Mouse (Mus musculus) neutrophil, adult 5-6 weeks (primary cell): ENCODE measurements at regions not wholly inside any gene's neighbourhood (a gene's known extent, or its start where the extent isn't known, plus 50 kb on each side); places are given as distances from the start of the nearest gene placed in this dataset.

Experiments
- ATAC-seq: fragments of 151-379, 151-347 bp; 2 replicates; pipeline ENCODE4 v1.8.0; 2017; ENCODE audit warnings: mild to moderate bottlenecking, moderate TSS enrichment; ENCODE audit not compliant: insufficient number of reproducible peaks, poor library complexity, low FRiP score, severe bottlenecking; ENCODE audit errors: extremely low read depth

DNA sequence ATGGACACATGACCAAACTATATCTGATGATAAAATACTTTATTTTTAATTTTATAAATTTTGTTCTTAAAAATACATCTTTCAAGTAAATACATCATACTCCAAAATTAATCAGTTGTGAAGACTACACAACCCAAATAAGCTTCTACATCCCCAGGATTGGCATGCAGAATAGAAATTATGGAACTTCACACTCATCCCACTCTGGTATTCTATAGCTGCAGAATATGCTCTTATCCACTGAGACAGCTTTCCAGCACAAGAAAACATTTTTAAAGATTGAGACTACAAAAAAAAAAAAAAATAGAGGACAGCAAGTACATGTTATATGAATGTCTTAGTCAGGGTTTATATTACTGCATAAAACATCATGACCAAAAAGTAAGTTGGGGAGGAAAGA lies 94.4 kb downstream of the Gm11232 start:
- no peak for ATAC-seq

DNA sequence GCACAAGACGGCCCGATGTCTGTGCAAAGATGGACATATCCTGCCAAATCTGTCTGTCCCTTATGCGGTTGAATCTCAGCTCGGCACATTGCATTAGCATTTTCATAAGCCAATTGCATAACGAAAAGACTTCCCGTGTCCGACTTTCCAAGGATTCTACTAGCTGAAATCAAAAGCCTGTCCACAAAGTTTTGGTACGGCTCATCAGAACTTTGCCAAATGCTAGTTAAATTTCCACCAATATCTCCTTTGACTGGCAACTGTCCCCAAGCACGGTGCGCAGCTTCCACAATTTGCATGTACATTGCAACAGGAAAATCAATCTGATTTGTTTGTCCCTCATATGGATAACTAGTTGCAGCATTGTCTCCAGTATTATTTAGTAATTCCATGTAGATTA lies 117.2 kb downstream of the Gm11232 start:
- no peak for ATAC-seq

DNA sequence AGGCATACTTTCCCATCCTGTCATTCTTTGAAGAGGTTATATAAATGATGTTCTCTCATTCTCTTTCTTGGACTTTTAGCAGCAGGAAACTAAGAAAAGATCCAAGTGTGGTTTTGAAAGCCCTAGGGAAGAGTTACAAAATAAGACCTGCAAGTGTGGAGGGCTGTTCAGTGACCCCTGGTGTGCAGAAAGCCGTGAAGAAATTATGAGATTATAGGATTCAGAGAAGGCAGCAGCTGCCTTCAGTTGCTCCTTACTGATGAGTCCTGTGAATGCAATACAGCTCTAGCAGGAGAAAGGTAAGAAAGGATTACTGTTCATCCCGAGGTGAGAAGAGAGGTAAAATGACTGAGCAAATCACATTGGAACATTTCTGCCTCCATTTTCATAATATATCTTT lies 130.7 kb downstream of the Gm11232 start:
- no peak for ATAC-seq

DNA sequence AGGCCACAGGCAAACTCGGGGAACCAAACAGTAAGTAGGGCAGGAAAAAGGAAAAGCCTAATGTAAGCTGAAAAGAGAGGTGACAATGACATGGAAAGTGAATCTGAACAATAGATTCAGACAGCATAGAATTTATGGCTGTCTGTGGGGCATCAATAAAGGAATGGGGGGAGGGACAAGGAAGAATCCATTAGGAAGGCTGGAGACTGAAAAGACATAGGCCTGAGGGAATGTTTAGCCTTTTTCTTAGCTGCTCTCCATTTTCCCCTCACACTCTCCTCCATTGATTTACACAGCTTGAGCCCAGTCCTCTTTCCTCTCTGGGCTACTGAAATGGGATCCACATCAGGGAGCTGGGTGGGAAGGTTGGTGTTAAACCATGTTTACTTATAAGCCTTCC lies 131.1 kb downstream of the Gm11232 start:
- ATAC-seq, result no peak

DNA sequence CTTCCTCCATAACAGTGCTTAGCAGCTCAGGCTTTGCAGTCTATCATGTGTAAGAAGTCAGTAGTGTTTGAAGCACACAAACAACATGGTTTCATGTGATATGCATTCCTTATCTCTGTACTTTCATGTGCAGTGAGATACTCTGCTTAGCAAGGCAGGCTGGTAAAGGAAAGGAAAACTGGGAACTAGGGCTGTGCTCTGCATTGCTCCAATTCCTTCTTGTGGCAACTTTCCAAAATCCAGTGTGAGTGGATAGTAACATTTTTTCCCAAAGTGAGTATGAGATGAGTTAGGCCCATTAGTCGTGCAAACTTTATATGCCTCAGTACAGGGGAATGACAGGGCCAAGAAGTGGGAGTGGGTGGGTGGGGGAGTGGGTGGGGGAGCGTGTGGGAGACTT lies 133.0 kb downstream of the Gm11232 start:
- ATAC-seq, result no peak

DNA sequence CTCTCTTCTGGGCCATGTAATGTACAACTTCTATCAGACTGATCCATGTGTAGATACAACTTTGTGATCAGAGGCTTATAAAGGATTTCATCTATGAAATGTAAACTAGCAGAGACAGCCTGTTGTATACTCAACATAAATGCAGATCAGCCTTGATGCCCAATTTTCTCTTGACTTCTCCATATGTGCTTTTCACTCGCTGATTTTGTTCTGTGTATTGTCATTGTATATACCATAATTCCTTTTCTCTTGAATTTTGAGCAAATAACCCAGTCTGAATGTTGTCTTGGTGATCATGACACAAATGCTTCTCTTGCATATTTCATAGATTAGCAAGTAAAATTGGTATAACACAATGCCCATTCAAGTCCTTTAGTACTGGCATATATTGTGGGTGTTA lies 144.0 kb downstream of the Gm11232 start:
- ATAC-seq, result no peak

DNA sequence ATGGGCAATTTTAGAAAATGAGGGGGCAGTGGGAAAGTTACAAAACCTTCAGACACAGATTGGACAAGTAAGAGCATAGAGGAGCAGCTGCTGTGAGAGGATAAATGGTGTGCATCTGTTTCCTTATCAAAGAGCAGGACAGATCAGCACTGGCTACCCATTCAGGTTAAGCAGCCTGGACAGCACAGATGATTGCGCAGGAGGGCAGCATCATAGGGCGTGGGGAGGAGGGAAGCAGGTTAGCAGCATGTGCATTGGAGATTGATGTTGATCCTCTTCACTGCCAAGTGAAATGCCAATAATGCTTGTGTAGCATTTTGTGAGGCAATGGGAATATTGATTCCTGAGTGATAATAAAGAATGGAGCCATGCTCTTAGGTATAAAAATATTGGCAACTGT lies 171.9 kb downstream of the Gm11232 start:
- ATAC-seq, result no peak

DNA sequence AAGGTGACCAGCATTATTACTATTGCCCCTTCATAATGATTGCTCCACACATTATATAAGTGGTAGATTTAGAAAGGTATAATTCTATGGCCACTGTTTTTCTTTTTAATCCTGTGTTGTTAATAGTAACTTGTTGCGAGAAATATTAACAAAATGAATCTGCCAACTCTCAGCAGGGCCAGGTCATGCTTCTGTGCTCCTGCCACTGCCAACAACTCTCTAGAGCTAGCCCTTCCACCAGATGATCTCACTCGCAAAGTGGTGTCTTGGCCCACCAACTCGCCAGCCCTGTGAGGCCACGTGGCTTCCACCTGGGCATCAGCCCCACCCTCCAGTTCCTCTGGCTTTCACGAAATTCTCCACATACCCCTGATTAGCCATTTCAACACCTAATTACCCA lies 197.1 kb downstream of the Gm11232 start:
- no peak for ATAC-seq

DNA sequence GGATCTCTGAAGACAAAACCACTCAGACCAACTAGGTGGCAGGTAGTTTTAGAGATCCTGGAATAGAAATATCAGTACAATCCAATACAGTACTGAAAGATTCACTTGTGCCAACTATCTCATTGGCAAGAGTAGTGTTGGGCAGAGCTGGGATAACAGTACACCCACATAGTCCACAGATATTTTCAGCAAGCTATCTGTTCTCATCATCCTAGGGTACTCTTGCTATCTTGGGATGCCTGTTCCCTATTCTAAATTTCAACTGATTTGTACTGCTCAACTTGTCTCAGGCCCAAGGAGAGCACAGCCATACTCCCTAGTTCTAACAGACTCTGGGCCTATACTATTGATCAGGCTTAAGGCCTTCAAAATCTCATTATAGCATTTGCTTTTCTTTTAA lies 218.6 kb downstream of the Gm11232 start:
- no peak for ATAC-seq

DNA sequence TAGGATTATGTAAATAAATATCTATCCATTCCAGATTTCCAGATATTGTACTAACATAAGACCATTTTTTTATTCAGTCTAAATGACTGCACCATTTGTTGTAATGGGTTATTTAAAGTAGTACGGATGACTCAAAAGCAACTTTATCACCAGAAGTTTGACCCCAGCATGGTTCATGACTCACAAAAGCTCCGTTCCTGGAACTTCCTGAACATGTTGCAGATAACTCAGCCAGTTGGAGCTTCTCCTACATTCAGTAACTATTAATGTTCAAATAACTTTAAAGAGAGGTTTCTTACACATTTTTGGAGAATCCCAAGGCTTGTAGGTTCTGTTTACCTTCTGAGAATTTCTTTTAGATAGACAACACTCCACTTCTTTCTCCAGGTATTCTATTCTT lies 219.8 kb downstream of the Gm11232 start:
- no peak for ATAC-seq

DNA sequence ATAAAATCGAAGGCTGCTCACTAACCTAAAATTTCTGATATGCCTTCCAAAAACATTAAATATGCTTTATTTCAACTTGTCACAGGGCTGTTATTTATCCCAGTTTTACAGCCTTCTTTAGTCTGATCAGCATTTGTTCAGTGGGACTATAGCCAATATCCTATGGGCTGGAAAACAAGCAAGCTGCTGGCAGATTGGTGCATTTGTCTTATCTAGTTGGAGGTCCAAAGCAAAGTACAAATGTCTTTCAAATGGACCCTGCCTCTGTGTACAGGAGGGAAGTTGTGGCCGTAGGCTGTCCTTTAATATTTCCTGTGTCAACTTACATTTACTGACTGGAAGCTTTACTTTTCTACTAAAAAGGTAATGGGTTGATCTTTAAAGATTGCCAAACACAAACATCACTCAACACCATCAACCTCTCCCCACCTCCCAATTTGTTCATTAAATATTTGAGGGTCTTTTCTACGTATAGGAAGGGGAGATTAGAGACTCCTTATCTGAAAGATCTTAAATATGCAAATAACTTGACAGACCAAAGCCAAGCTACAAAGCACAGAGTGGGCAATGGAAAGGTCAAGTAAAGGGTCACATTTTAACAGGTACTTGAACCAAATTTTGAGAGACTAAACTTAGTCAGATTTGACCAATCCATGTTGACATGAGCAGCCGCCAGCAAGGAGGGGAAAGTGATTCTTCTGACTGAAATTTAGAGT lies 233.4 kb downstream of the Gm11232 start:
- ATAC-seq, result no peak

DNA sequence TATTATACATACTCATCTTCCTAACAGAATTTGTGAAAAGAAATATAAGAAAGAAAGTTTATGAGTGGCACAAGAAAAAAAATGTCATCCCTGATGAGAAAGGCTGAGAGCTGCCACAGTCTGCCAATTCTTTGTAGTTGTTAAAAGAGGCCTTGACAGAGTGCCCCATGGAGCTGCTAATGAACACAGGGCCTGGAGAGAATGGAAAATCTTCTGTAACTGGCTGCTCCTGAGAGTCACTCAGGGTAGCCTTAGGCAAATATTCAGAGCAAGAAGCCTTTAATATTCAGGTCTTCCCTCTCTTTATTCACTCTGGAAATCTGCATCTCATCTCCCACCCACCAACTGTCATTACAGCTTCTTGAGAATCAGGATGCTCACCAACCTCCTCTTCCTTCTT lies 237.0 kb downstream of the Gm11232 start:
- no peak for ATAC-seq

DNA sequence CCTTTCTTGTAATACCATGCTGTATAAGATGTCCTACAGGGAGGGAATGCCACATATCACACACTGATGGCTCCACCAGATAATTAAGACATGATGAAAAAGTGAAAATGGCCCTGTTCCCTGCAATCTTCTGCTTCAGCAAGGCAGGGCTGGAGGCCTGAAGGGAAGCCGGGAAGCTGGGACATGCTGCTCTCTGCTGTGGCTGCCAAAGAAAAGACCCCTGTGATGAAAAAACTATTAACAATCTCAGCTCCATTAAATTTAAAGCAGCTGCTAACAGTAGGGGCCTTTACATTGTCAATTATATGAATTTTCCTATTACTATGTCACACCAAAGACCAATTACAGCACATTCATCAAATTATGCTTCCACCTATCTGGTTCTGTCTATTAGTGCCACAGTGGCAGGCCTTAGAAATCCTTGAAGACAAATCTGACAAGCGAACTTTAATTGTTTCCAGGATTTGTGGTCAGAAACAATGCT lies 239.8 kb downstream of the Gm11232 start:
- no peak for ATAC-seq

DNA sequence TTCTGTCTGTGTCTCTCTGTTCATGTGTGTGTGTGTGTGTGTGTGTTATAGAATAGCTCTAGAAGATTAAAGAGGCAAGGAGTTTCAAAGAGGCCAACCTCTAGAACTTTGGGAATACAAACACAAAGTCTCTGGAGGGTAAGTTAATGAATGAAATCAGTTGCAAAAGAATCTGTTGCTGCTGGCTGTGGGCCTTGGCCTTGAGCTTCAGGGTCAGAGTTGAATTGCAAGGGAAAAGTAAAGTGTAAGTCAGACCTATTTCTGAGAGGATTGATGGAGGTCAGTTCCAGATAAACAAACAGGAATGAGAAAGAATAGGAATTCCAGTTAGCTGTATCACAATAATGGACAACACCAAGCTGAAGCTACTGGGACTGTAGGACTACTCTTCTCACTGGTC lies 250.9 kb downstream of the Gm11232 start:
- no peak for ATAC-seq

DNA sequence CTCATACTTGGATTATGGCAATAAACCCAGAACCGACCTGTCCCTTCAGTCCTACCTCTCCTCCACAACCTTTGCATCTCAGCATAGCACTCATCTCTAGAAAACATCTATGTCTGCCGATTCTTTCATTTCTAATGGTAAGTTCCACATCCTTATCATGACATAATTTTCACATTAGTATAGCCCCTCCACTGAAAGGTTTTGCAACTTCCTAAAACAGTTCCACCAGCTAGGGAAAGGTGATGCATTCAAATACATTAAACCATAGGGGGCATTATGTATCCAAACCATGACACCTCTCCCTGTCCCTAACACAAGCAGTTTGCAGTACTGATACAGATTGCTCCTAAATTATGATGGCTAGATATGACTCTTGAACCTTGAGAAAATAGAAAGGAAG lies 268.0 kb downstream of the Gm11232 start:
- ATAC-seq, result no peak

DNA sequence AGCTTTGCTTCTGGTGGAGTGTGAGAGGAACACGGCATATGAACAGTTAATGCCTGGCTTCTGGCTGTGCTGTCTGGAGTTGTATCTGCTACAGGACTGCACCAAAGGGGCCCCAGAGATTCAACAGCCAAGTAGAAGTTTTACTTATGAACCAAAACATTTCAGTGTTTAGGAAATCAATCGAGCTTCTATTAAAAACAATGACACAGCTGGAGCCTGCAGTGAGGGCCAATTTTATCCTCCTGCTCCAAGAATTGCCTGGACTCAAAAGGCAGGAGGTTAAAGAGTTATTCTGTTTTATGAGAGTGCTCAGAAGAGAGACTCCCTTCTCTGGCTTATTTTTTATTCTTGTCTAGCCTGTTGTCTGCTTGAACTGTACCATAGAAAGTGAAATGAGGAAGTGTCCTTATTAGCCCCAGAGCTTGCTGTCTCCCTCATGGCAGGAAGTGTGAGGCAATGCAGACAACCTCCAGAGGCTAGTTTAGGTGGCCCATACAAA lies 269.1 kb downstream of the Gm11232 start:
- peak; percentile 99 for ATAC-seq

DNA sequence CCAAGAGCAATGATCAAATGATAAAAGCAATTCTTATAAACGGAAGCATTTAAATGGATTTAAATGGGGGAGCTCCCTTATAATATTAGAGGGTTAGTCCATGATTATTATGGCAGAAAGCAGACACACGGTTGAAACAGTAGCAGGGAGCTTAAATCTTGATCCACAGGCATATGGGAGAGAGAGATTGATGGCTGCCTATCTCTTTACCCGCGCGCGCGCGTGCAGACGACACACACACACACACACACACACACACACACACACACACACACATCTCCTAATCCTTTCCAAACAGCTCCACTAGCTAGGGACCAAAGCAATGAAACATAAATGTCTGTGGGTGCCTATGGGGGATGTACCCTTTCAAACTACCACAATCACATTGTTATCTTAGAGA lies 269.7 kb downstream of the Gm11232 start:
- no peak for ATAC-seq

DNA sequence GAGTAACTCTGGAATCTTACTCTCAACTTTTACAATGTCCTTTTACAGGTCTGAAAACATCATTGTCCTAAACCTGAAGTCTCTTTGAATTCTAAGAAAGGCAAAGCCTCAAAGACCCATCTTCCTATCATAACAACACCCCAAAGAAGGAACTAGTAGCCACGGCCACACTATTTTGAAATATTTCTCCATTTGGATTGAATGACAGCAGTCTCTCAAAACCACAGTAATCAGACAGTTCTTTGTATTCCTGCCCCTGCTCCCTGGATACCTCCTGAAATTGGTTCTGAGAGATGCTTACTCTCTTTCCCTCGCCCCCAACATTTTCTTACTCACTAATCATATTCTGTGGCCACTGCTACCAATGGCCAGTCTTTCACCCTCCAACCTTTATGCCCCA lies 276.8 kb downstream of the Gm11232 start:
- no peak for ATAC-seq

DNA sequence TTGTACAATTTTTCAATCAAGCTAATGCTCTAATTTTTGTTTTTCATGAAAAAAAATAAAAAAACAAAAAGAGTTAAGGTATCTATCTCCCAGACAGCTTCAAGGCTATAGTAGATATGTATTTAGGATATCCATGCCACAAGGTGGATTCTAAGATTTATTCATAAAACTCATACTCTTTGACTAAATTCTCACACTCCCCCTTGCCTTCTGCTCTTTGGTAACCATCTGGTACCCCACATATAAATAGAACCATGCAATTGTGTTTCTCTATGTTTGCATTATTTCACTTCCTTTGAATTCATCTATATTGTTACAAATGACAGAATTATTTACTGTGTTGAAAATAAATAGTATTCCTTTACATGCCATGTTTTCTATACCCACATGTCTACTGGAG lies 287.2 kb downstream of the Gm11232 start:
- no peak for ATAC-seq

DNA sequence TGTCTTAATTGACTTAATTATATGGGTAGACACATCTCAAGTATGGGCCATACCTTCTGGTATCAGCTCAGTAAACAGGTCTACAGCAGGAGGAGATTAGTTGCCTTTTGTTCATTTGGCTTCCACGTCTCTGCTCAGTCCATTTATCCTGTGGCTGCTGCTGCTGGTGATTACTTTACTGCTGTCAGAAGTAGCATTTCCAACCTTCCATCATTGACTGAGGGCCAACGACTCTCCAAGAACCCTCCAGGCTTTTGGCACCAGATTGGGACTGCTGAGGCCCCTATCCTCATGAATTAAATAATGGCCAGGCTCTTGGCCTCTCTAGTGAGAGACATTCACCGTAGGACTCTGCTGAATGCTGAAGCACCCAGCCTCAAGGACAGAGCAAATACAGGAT lies 303.0 kb downstream of the Gm11232 start:
- no peak for ATAC-seq

DNA sequence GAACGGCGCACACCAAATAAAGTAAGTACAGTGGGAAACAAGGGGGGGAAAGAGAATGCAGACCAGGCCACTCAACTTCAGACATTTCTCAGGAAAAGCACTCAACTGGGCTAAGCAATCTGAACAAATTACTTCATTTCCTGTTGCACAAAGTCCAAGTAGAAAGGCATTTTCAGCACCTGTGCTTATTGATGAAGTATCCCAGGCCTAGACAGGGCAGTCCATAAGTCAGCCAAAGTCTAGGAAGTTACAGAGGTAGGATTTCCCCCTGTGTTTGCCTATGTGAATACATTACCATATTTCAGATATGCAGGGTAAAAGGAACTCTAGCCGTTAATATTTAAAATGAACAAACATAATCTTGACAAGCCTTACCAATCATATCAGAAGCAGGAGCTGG lies 304.3 kb downstream of the Gm11232 start:
- no peak for ATAC-seq
